Mouse (Mus musculus) right cerebral cortex, postnatal 4 days (tissue): ENCODE measurements around the gene Erbb3.

Source experiments
- DNase-seq: peaks from one replicate; pipeline ENCODE4 v3.0.0-alpha.2; 2022

Erbb3 gene

GRCm38 (mm10) chr10:128524732-128525662 lies 64.5 kb downstream of the Erbb3 start:
- DNase-seq: peak; percentile 49

DNA sequence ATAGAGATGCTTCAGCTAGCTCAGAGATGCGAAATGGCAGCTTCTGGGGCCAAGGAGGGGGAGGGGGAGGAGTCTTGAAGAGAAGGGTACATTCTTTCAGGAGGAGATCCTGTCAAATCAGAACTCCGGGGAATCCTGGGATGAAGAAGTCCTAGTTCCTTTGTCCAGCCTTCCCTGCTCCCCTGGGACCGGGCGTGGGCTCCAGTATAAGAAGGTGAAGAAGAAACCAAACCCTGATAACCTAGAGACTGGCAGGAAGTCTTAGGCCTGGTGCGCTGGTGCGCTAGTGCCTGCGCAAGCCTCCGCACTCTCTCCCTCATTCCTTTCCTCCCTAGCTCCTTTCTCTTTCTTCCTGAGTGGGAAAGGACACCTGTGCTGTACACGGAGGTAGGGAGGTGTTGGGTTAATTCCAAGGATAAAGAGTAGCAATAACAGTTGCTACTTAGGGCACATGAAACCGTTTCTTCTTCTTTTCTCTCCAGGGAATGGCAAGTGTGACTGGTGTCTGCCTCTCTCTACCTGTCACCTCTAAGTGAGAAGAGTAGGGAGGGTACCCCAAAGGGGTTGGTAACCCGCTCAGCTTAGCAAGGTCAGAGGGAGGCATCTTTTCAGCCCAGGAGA lies 65.2 kb downstream of the Erbb3 start:
- DNase-seq: no peak

GRCm38 (mm10) chr10:128522351-128522750 lies 67.1 kb downstream of the Erbb3 start:
- no peak for DNase-seq

GRCm38 (mm10) chr10:128520591-128520990 lies 68.9 kb downstream of the Erbb3 start:
- no peak for DNase-seq

GRCm38 (mm10) chr10:128518833-128519232 lies 70.6 kb downstream of the Erbb3 start:
- peak; percentile 31 for DNase-seq
